Mouse (Mus musculus): ENCODE results near the gene Erp29. TPM values are rescaled to one million over a fixed set of nuclear protein-coding genes. Genes with fewer than 3 reads are reported as not detected.
"Not testable (repeated sequence)": the region's sequence is repeated elsewhere in the genome, so short reads cannot be mapped to it uniquely, and the experiment has no call there.

The Erp29 gene
- 165 and 166 TPM in 2 replicates for polyA plus RNA-seq (2015; fragmentation: Nextera tagmentation; extraction: Ambion mirVana)

DNA sequence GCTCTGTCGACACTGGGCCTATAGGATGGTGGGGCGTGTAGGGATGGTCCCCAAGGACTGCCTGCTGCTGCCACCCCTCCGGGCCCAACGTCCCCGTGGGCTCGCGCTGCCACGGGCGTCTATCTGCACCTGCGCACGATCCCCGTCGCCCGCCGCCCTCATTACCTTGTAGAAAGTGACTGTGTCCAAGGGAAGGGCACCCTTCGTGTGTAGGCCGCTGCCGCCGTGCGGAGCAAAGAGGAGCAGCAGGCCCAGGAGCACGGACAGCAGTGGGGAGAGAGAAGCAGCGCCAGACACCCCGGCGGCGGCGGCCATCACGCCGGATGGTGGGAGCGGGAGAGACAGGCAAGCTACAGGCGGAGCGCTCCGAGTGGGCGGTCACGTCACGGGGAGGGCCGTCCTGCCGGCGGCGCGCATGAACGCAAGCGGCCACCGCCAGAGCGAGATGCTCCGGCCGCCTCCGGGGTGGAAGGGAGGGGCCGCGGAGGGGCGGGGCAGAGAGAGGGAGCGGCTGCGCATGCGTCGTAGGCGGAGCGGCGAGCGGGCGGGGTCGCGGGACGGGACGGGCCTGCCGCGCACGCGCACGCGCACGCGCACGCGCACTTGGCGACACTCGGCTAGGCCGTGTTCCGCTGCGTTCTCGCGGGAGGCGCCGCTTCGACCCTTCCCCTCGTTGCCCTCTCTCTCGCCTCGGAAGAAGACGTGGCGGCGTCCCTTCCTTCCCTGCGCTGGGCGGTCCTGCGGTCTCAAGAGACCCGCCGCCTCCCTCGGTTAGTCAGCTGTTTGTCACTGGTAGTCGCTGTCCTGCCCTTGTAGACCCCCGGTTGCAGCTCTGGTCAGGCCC is at the start of gene Erp29:
Erp29 (minus strand) TSS at position 481 of the 844 bp plus-strand sequence.
- peak; percentile 94 for ATAC-seq (ENCODE audit: low FRiP score)

DNA sequence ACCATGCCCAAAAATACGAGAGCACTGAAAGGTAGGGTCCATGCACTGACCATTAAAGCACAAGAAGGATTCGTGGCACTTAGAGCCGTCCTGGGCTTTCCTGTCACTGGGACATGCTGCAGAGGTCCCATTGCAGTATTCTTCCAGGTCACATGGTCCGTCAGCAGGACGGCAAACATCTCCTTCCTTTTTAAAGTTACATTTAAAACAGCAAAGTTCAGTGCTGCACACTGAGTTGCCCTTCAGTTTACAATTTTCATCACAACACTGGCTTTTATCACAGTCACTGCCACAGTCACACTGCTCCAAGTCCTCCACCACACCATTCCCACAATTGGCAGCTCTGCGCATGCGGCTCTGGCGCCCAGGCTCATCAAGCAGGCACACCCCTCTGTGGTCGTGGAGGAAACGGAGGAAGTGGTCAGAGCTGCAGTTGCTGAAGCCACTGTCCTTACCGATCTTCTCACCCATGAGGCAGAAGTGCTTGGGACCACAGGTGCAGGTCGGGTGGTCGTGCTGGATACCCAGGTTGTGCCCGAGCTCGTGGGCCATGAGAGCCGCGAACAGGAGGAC is 49.2 kb upstream of the Erp29 start:
- H3K4me1 ChIP-seq (replicated peaks); H3K9ac ChIP-seq; H3K27ac ChIP-seq; H3K9me3 ChIP-seq; ATAC-seq (ENCODE audit: low FRiP score); H3K4me3 ChIP-seq; H3K36me3 ChIP-seq; H3K4me2 ChIP-seq; H3K27me3 ChIP-seq: not testable (repeated sequence)
- WGBS = 79% methylated on average over 11 of the region's 17 CpGs

More for the DNA sequence above, at the start of gene Erp29:
- Histone ChIP-seq H3K9ac (peak within 1 kb of the TSS; percentile 94), H3K27me3 (no peaks in the 10 kb centered on the region), H3K4me1 (replicated peaks) (peaks cover 30% of the 10 kb centered on the region), H3K27ac (peak within 1 kb of the TSS; percentile 98), H3K36me3 (peaks cover 29% of the 10 kb centered on the region), H3K4me2 (peak within 1 kb of the TSS; percentile 83), H3K9me3 (no peaks in the 10 kb centered on the region), H3K4me3 (peak within 1 kb of the TSS; percentile 87)
- under 1% methylated on average over 86 of the region's 97 CpGs for WGBS

- ATAC-seq (ENCODE audit: low FRiP score) = no peak
- no peak overlapping the region for H3K4me3 ChIP-seq
- no peaks in the 10 kb centered on the region for H3K27me3 ChIP-seq
- no peak overlapping the region for H3K4me2 ChIP-seq
- no peaks in the 10 kb centered on the region for H3K36me3 ChIP-seq
- no peak overlapping the region for H3K27ac ChIP-seq
- H3K9ac ChIP-seq = no peak overlapping the region
- no peaks in the 10 kb centered on the region for H3K4me1 ChIP-seq (replicated peaks)
- no peaks in the 10 kb centered on the region for H3K9me3 ChIP-seq
- WGBS = 75% methylated on average over 7 of the region's 7 CpGs
Measured at GRCm38 (mm10) chr5:121500719-121501118, 48.4 kb upstream of the Erp29 start.

- Histone ChIP-seq H3K4me3 (no peak overlapping the region), H3K4me1 (replicated peaks) (no peaks in the 10 kb centered on the region), H3K36me3 (no peaks in the 10 kb centered on the region), H3K9me3 (no peaks in the 10 kb centered on the region), H3K27me3 (no peaks in the 10 kb centered on the region), H3K27ac (no peak overlapping the region), H3K9ac (no peak overlapping the region), H3K4me2 (no peak overlapping the region)
- WGBS = 83% methylated on average over 8 of the region's 8 CpGs
- no peak for ATAC-seq (ENCODE audit: low FRiP score)
Measured at GRCm38 (mm10) chr5:121493305-121493704, 41.0 kb upstream of the Erp29 start.

- no peak for ATAC-seq (ENCODE audit: low FRiP score)
- WGBS = 85% methylated on average over 5 of the region's 5 CpGs
Measured at GRCm38 (mm10) chr5:121484801-121485200, 32.5 kb upstream of the Erp29 start.

DNA sequence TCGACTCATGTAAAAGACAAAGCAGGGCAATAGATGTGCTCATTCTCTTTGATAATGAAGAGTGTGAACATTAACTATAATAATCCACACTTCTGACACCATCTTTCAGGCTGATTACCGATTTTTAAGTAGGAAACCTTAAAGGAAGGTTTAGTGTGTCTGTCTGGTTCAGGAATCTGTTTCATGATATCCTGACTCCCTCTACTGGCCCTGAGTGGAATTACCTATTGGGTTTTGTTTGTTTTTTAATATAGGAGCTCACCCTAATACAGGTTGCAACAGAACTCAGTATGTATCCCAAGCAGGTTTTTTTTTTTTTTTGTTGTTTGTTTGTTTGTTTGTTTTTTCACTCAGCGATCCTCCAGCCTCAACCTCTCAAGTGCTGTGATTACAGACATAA is 25.4 kb upstream of the Erp29 start:
- Histone ChIP-seq H3K27me3 (no peaks in the 10 kb centered on the region), H3K9me3 (no peaks in the 10 kb centered on the region), H3K27ac (no peak overlapping the region)

More at GRCm38 (mm10) chr5:121484801-121485200, 32.5 kb upstream of the Erp29 start:
- no peaks in the 10 kb centered on the region for H3K36me3 ChIP-seq
- H3K4me3 ChIP-seq = no peak overlapping the region
- H3K27ac ChIP-seq = no peak overlapping the region
- H3K27me3 ChIP-seq = no peaks in the 10 kb centered on the region
- H3K9ac ChIP-seq = no peak overlapping the region
- H3K9me3 ChIP-seq = no peaks in the 10 kb centered on the region
- H3K4me2 ChIP-seq = no peak overlapping the region
- no peaks in the 10 kb centered on the region for H3K4me1 ChIP-seq (replicated peaks)

DNA sequence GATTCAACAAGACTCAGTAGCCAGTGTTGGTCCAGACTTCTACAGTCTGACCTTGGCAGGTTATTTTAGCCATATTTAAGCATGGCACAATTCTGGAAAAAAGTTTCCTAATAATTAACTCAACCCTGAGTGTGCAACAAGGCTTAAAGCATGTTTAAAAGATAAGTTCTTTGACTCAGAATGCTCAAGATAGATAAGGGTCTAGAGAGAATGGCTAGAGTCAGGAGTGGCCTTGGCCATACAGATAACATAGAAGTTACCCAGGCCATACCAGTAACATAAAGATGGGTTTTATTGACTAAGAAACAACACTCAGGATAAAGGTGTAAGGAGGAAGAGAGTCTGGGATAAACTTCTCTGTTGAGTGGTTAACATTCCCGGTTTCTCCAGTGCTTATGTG is 23.7 kb upstream of the Erp29 start:
- Histone ChIP-seq H3K4me1 (replicated peaks) (no peaks in the 10 kb centered on the region), H3K4me2 (no peak overlapping the region), H3K9ac (no peak overlapping the region), H3K27ac (no peak overlapping the region), H3K4me3 (no peak overlapping the region), H3K36me3 (no peaks in the 10 kb centered on the region), H3K27me3 (no peaks in the 10 kb centered on the region), H3K9me3 (no peaks in the 10 kb centered on the region)
- no peak for ATAC-seq (ENCODE audit: low FRiP score)
- WGBS = 88% methylated on average over 1 of the region's 1 CpGs

More for the DNA sequence above, 25.4 kb upstream of the Erp29 start:
- Histone ChIP-seq H3K36me3 (no peaks in the 10 kb centered on the region), H3K4me3 (no peak overlapping the region), H3K9ac (no peak overlapping the region), H3K4me2 (no peak overlapping the region), H3K4me1 (replicated peaks) (no peaks in the 10 kb centered on the region)
- no peak for ATAC-seq (ENCODE audit: low FRiP score)
- 32% methylated on average over 3 of the region's 3 CpGs for WGBS

- WGBS = 85% methylated on average over 7 of the region's 7 CpGs
Measured at GRCm38 (mm10) chr5:121474610-121475009, 22.3 kb upstream of the Erp29 start.

DNA sequence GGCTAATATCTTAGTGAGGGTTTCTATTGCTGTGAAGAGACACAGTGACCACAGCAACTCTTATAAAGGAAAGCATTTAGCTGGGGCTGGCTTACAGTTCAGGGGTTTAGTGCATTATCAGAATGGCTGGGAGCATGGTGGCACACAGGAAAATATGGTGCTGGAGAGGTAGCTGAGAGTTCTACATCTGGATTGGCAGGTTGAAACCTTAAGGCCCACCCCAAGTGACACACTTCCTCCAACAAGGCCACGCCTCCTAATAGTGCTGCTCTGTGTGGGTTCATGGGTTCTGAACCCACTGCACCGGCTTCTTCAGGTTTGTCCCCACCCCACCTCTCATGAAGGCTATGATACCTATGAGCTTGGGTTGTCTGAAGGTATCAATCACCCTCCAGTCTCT is 20.1 kb upstream of the Erp29 start:
- H3K4me3 ChIP-seq = no peak overlapping the region
- no peak overlapping the region for H3K9ac ChIP-seq
- H3K4me2 ChIP-seq = no peak overlapping the region
- 86% methylated on average over 2 of the region's 2 CpGs for WGBS
- H3K27ac ChIP-seq = no peak overlapping the region
- no peaks in the 10 kb centered on the region for H3K4me1 ChIP-seq (replicated peaks)
- H3K36me3 ChIP-seq = no peaks in the 10 kb centered on the region
- no peak for ATAC-seq (ENCODE audit: low FRiP score)
- no peaks in the 10 kb centered on the region for H3K9me3 ChIP-seq
- H3K27me3 ChIP-seq = no peaks in the 10 kb centered on the region

More at GRCm38 (mm10) chr5:121474610-121475009, 22.3 kb upstream of the Erp29 start:
- H3K4me1 ChIP-seq (replicated peaks) = no peaks in the 10 kb centered on the region
- no peaks in the 10 kb centered on the region for H3K36me3 ChIP-seq
- ATAC-seq (ENCODE audit: low FRiP score) = no peak
- H3K27me3 ChIP-seq = no peaks in the 10 kb centered on the region
- no peak overlapping the region for H3K9ac ChIP-seq
- H3K9me3 ChIP-seq = no peaks in the 10 kb centered on the region
- no peak overlapping the region for H3K4me2 ChIP-seq
- H3K27ac ChIP-seq = no peak overlapping the region
- no peak overlapping the region for H3K4me3 ChIP-seq

GRCm38 (mm10) chr5:121469566-121469965 is 17.3 kb upstream of the Erp29 start:
- no peak for ATAC-seq (ENCODE audit: low FRiP score)
- H3K9me3 ChIP-seq = no peaks in the 10 kb centered on the region
- no peaks in the 10 kb centered on the region for H3K27me3 ChIP-seq
- 48% methylated on average over 3 of the region's 3 CpGs for WGBS
- H3K4me2 ChIP-seq = no peak overlapping the region
- H3K9ac ChIP-seq = no peak overlapping the region
- H3K36me3 ChIP-seq = no peaks in the 10 kb centered on the region
- no peaks in the 10 kb centered on the region for H3K4me1 ChIP-seq (replicated peaks)
- no peak overlapping the region for H3K27ac ChIP-seq
- no peak overlapping the region for H3K4me3 ChIP-seq

DNA sequence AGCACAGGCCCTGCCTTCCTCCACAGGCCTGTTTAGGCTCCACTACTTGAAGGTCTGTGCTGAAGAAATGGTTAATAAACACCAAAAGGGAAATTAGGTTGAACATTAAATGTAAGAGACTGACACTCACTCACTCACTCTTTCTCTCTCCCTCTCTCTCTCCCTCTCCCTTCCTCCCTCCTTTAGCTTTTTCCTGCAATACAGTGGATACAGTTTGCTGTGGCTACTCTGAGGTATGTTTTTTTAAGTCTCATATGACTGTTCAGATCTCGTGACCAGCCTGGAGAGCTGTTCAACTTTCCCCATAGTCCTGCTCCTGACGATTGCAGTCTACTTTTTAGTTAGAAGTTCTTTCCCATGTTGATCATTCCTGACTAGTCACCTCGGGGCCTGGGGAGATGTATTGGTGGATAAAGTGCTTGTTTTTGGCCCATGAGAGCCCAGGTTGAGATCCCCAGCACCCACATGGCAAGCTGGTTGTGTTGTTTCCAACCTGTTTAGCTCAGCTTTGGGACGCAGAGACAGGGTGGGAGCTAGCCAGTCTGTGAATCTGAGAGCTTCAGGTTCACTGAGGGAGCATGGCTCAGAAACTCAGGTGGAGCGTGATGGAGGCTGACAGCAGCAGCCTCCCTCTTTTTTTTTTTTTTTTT is 11.4 kb upstream of the Erp29 start:
- no peak for ATAC-seq (ENCODE audit: low FRiP score)
- Histone ChIP-seq H3K9me3 (no peaks in the 10 kb centered on the region), H3K4me1 (replicated peaks) (no peaks in the 10 kb centered on the region), H3K27me3 (no peaks in the 10 kb centered on the region), H3K27ac (no peak overlapping the region), H3K4me3 (no peak overlapping the region), H3K9ac (no peak overlapping the region), H3K36me3 (no peaks in the 10 kb centered on the region), H3K4me2 (no peak overlapping the region)
- 80% methylated on average over 5 of the region's 5 CpGs for WGBS

- WGBS = 58% methylated on average over 5 of the region's 5 CpGs
- Histone ChIP-seq H3K27ac (no peak overlapping the region), H3K9me3 (no peaks in the 10 kb centered on the region), H3K36me3 (no peaks in the 10 kb centered on the region), H3K27me3 (no peaks in the 10 kb centered on the region), H3K9ac (no peak overlapping the region), H3K4me2 (no peak overlapping the region), H3K4me3 (no peak overlapping the region), H3K4me1 (replicated peaks) (no peaks in the 10 kb centered on the region)
- no peak for ATAC-seq (ENCODE audit: low FRiP score)
Measured at GRCm38 (mm10) chr5:121462967-121463366, 10.7 kb upstream of the Erp29 start.

Measured in hindbrain, embryonic 13.5 days (tissue).